Mouse (Mus musculus): ENCODE data around the gene Raly. TPM values are rescaled to one million over a fixed set of nuclear protein-coding genes. Genes with fewer than 3 reads are reported as not detected.

The Raly gene
- total RNA-seq (2021), result 100 to 1,000 TPM; 212 to 222 TPM

- peak; percentile 98 for DNase-seq
Measured at GRCm38 (mm10) chr2:154790656-154791483, at the start of gene Raly, which contains the start of gene a. Gene Raly (plus strand): TSS chr2:154791096. Gene a (plus strand): TSS chr2:154791402.

DNA sequence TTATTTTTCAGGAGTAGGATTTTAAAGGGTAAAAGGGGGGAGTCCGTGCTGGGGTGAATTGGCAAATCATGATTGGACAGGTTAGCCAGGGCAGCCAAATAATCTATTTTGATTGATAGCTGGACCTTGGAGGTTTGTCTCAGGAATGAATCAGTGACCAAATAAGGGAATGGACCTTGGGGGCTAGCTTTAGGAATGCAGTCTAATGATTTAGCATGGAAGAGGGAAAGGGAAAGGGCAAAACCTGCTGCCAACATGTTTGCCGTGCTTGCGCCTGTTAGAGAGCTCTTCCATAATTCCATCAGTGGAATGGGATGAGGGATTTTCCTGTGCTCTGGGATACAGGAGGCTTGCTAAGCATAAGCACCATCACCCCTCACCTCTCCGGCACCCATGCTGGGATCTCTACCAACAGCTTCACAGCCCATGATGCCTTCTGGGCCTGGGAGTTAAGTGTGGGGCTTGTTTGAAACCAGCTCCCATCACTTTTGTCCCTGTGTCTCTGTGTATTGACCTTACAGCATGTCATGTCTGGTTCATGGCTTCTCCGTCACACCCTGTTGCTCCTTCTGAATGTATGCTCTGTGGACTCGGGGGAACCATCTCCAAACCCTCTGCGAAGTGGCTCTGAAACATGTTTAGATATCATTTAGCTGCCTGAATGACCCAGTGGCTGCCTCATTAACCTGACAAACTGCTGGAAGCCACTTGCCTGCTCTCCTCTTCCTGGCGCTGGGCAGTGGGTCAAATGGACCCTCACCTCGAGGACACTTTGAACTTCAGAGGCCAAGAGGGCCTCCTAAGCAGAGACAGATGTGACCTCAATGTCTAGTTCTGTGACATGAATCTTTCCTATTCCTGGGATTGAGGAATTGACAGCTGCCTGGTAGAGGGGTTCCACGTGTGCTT lies 47.7 kb upstream of the Raly start:
- no peak for DNase-seq

DNA sequence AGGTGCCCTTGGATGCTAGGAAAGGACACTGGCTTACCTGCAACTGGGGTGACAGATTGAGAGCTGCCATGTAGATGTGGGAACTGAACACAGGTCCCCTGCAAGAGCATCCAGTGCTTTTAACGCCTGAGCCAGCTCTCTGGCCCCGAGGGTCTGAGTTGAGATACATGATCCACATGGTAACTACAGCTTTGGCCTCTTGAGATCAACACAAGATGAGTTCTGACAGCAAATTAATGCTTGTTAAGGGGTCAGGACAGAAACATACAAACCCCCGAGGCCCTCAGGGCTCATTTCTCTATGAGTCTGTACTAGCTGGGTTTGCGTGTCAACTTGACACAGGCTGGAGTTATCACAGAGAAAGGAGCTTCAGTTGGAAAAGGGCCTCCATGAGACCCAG lies 47.0 kb upstream of the Raly start:
- no peak for DNase-seq

DNA sequence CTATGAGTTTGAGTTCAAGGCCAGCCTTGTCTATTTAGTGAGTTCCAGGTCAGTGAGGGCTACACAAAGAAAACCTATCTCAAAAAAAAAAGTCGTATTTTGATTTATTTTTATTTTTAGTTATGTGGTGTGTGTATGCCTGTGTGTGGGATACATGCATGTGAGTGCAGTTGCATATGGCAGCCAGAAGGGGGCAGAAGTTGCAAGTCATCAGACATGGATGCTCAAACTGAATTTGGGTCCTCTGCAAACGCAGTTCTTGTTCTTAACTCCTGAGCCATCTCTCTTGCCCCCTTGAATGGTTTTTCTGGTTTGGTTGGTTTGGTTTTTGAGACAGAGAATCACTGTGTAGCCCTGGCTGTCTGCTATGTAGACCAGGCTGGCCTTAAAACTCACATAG lies 42.5 kb upstream of the Raly start:
- DNase-seq, result no peak

DNA sequence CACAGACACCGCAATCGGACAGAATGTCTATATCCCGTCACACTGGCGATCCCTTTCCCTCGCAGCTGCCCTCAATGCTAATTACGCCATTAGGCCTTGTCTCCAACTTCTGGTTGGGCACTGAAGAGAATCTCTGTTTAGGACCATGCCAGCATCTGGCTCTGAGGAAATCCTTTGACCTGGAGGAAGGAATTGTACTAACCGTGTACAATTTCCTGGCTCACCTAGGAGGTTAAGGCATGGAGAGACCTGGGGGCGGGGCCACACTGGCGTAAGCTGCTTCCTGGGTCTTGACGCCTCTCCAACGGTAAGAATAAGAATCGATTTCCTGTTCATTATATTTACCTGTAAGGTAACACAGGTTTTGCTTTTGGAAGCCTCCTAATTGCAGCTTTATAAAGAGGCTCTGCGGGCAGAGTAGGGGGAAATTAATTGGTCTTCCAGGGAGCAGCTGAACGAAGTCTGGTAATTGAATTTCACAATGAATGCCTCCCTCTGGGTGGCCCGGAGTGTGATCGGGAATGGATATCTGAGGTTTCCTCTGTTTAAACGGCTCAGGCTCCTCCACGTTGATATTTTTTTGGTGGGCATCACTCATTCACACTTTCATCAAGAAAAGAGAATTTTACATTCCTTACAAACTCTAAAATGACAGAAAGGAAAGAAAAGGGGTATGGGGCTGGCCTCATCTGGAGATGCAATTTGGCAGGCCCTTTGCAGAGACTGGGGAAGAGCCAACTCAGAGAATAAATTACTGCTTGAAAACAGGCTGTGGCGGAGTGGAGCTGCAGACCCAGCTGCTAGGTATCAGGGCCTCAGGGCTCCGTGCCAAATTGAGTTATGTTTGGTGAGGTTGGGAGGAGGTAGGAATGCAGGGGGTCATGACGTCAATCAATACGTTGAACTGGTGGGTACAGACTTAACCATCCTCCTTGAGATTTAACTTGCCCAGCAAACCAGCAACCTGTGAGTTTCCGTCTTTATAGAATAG lies 41.6 kb upstream of the Raly start:
- peak; percentile 22 for DNase-seq

- no peak for DNase-seq
Measured at GRCm38 (mm10) chr2:154751924-154752323, 39.0 kb upstream of the Raly start.

DNA sequence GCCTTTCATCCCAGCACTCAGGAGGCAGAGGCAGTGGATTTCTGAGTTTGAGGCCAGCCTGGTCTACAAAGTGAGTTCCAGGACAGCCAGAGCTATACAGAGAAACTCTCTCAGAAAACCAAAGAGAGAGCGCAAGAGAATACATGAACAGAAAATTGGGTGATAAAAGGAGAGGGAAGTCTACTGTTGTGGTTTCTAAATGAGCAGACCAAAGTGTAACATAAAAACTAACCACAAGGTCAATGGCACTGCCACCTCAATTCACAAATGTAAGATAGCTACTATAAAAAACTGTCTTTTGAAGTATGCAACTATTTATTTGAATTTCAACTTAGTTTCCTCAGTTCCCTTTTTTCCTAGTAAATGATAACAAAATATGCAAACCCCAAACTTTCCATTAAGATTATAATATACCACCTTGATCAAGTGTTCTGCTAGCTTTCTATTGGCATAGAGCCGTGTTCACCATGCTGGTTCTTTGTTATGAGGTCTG lies 36.8 kb upstream of the Raly start:
- no peak for DNase-seq

GRCm38 (mm10) chr2:154755791-154756190 lies 35.1 kb upstream of the Raly start:
- no peak for DNase-seq

GRCm38 (mm10) chr2:154757691-154758090 lies 33.2 kb upstream of the Raly start:
- no peak for DNase-seq

DNA sequence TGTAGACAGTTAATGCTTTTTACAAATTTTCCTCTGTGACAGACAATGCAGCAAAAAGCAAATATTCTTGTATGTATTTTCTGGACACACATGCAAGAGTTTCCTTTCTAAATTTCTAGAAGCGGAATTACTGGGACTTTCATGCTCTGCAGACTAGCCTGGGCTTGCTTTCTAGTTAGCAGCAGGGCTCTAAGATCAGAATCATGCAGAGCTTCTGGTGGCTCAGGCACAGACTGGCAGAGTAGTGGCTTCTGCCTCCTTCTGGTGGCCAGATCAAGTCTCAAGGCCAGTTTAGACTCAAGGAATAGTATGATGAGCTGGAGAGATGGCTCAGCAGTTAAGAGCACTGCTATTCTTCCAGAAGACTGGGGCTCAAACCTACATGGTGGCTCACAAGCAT lies 32.4 kb upstream of the Raly start:
- DNase-seq, result no peak

DNA sequence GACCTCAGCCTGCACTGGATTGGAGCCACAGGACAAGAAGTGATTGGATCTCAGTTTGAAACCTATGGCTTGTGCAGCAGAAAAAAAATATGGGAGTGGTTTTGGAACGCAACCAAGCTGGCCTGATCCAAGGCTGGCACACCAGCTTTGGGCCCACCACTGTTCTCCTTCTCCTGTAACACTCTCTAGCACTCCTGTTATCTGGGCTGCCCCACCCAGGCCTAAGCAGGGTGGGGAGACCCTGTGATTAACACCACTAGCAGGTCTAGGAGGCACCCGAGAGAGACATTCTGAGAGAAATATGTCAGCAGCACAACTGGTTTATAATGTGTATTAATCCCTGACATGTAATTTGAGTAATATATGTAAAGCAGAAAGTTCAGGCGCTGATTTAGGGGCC lies 27.7 kb upstream of the Raly start:
- no peak for DNase-seq

GRCm38 (mm10) chr2:154764828-154765497 lies 25.9 kb upstream of the Raly start:
- DNase-seq, result no peak

- DNase-seq, result no peak
Measured at GRCm38 (mm10) chr2:154765554-154766008, 25.3 kb upstream of the Raly start.

DNA sequence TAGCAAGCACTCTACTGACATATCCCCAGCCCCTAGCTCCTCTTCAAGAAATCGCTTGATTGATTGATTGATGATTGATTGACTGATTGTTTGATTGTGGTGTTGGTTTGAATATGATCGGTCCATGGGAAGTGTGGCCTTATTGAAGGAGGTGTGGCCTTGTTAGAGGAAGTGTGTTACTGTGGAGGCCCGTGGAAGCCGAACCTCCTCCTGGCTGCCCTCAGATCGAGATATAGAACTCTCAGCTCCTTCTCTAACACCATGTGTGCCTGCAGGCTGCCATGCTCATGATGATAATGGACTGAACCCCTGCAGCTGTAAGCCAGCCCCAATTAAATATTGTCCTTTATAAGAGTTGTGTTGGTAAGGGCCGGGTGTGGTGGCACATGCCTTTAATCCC lies 23.8 kb upstream of the Raly start:
- no peak for DNase-seq

GRCm38 (mm10) chr2:154769930-154770329 lies 21.0 kb upstream of the Raly start, which contains the start of gene Gm14214:
Gene Gm14214 (minus strand): TSS chr2:154770030.
- DNase-seq, result no peak

DNA sequence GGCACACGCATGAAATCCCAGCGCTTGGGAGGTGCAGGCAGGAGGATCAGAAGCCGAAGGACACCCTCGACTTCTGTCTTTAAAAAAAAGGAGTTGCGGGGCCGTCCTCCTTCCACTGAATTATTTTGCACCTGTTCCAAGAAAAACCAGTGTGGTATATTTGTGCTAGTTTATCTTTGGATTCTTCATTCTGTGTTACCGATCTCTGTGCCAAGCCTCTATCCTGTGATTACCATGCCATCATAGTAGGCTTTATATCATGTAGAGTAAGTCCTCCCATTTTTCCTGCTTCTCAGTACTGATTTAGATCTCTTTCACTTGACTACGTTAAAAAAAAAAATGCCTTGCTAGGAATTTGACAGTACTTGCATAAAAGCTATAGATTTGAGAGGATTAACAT lies 19.3 kb upstream of the Raly start:
- no peak for DNase-seq

- DNase-seq, result peak; percentile 40
Measured at GRCm38 (mm10) chr2:154774032-154774431, 16.9 kb upstream of the Raly start.

- DNase-seq, result no peak
Measured at GRCm38 (mm10) chr2:154776496-154776895, 14.4 kb upstream of the Raly start.

DNA sequence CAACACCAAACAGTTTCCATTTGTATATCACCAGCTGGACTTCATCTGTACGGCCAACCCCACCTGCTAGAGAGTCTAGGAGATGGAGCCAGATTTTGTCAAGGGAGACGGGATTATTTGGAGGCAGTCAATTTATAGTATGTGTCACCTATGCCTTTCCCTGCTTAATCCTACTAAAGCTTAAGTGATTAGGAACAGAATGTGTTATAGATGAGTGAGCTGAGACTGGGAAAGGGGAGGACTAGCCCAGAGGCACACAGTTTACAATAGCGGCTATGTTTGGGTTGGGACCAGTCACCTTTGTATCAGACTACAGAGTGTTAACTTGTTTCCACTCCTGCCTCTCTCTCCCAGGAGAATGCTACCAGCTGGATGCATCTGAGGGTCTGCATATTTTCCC lies 11.2 kb upstream of the Raly start:
- DNase-seq, result no peak

GRCm38 (mm10) chr2:154782361-154782760 lies 8.5 kb upstream of the Raly start:
- DNase-seq, result no peak

All from heart, postnatal 4 days (tissue).